Mouse (Mus musculus) MEL (cell line): ENCODE measurements at regions not wholly inside any gene's neighbourhood (a gene's known extent, or its start where the extent isn't known, plus 50 kb on each side); places are given as distances from the start of the nearest gene placed in this dataset.

Source experiments
- DNase-seq: peaks from one replicate; pipeline ENCODE4 v3.0.0; 2011; ENCODE audit warnings: low read depth, low spot score
- H3K27ac ChIP-seq: 2 replicates; pipeline ENCODE4 v1.5.1; 2012; ENCODE audit warnings: low read depth, mild to moderate bottlenecking, control low read depth, low read length, moderate library complexity; ENCODE audit not compliant: control insufficient read depth
- H3K27me3 ChIP-seq, 2 experiments: fragments of 150-350 bp in 1 of 2; sonication (generic) in 1 of 2; 2 replicates each; pipeline ENCODE4 v1.6.1; 2012; ENCODE audit warnings: low read length in 2 of 2, mild to moderate bottlenecking in 2 of 2, improper control_type of control experiment in 1 of 2, moderate library complexity in 1 of 2; ENCODE audit not compliant: insufficient read depth in 2 of 2, control insufficient read depth in 1 of 2
- H3K36me3 ChIP-seq, 2 experiments: 2 replicates each; pipeline ENCODE4 v1.6.1; 2012 to 2014; ENCODE audit warnings: low read length in 2 of 2, improper control_type of control experiment in 1 of 2, inconsistent platforms in 1 of 2, mild to moderate bottlenecking in 1 of 2; ENCODE audit not compliant: insufficient read depth in 2 of 2, control insufficient read depth in 1 of 2
- H3K4me1 ChIP-seq, 2 experiments: fragments of 150-350 bp in 1 of 2; sonication (generic) in 1 of 2; 2 replicates each; pipeline ENCODE4 v1.6.1; 2012; ENCODE audit warnings: low read length in 2 of 2, improper control_type of control experiment in 1 of 2, mild to moderate bottlenecking in 1 of 2; ENCODE audit not compliant: insufficient read depth in 2 of 2, control insufficient read depth in 1 of 2
- H3K4me3 ChIP-seq, 2 experiments: fragments of 150-350 bp in 1 of 2; sonication (generic) in 1 of 2; 2 replicates each; pipeline ENCODE4 v1.5.1; 2012; ENCODE audit warnings: low read depth in 2 of 2, low read length in 2 of 2, mild to moderate bottlenecking in 2 of 2, moderate library complexity in 2 of 2, control low read depth in 1 of 2, improper control_type of control experiment in 1 of 2; ENCODE audit not compliant: control insufficient read depth in 1 of 2, insufficient read depth in 1 of 2
- H3K79me2 ChIP-seq: 2 replicates; pipeline ENCODE4 v1.6.1; 2012; ENCODE audit warnings: mild to moderate bottlenecking, low read length, moderate library complexity; ENCODE audit not compliant: control insufficient read depth, poor library complexity, insufficient read depth
- H3K9ac ChIP-seq: 2 replicates; pipeline ENCODE4 v1.6.1; 2012; ENCODE audit warnings: low read depth, mild to moderate bottlenecking, control low read depth, low read length, moderate library complexity; ENCODE audit not compliant: control insufficient read depth, poor library complexity, severe bottlenecking
- H3K9me3 ChIP-seq: fragments of 150-350 bp; sonication (generic); replicated peaks from 2 replicates; pipeline ENCODE4 v1.6.1; 2012; ENCODE audit warnings: mild to moderate bottlenecking, low read length, improper control_type of control experiment, moderate library complexity; ENCODE audit not compliant: insufficient read depth
- CHD1 ChIP-seq: IDR thresholded peaks from 2 replicates; pipeline ENCODE4 v1.6.1; 2012; ENCODE audit warnings: low read depth, mild to moderate bottlenecking, inconsistent platforms, low read length, improper control_type of control experiment
- E2F4 ChIP-seq: IDR thresholded peaks from 2 replicates; pipeline ENCODE4 v1.6.1; 2011; ENCODE audit warnings: low read depth, low read length, improper control_type of control experiment, borderline replicate concordance
- ELF1 ChIP-seq: IDR thresholded peaks from 2 replicates; pipeline ENCODE4 v1.6.1; 2014; ENCODE audit warnings: low read depth, mild to moderate bottlenecking, inconsistent platforms, low read length, improper control_type of control experiment, moderate library complexity
- EP300 ChIP-seq, 2 experiments: IDR thresholded peaks; 2 replicates each; pipeline ENCODE4 v1.6.1; 2011; ENCODE audit warnings: improper control_type of control experiment in 2 of 2, low read length in 2 of 2, low read depth in 1 of 2, mild to moderate bottlenecking in 1 of 2
- ETS1 ChIP-seq: IDR thresholded peaks from 2 replicates; pipeline ENCODE4 v1.6.1; 2012; ENCODE audit warnings: low read depth, mild to moderate bottlenecking, inconsistent platforms, low read length, improper control_type of control experiment, moderate library complexity
- GATA1 ChIP-seq: IDR thresholded peaks from 2 replicates; pipeline ENCODE4 v1.6.1; 2011; ENCODE audit warnings: low read depth, low read length, improper control_type of control experiment
- JUND ChIP-seq: IDR thresholded peaks from 2 replicates; pipeline ENCODE4 v1.6.1; 2011; ENCODE audit warnings: low read depth, mild to moderate bottlenecking, improper control_type of control experiment, low read length
- KAT2A ChIP-seq: conservative IDR thresholded peaks from 2 replicates; pipeline ENCODE4 v1.6.1; 2012; ENCODE audit warnings: low read depth, low read length, improper control_type of control experiment, inconsistent platforms
- MAFK ChIP-seq: IDR thresholded peaks from 2 replicates; pipeline ENCODE4 v1.6.1; 2011; ENCODE audit warnings: low read depth, mild to moderate bottlenecking, low read length, improper control_type of control experiment, borderline replicate concordance
- MAX ChIP-seq: IDR thresholded peaks from 2 replicates; pipeline ENCODE4 v1.6.1; 2011; ENCODE audit warnings: low read length, improper control_type of control experiment
- MEF2A ChIP-seq: IDR thresholded peaks from 2 replicates; pipeline ENCODE4 v1.6.1; 2014; ENCODE audit warnings: low read depth, mild to moderate bottlenecking, inconsistent platforms, low read length, improper control_type of control experiment; ENCODE audit not compliant: poor library complexity, insufficient replicate concordance, severe bottlenecking; ENCODE audit errors: extremely low read depth
- MYC ChIP-seq: IDR thresholded peaks from 2 replicates; pipeline ENCODE4 v1.6.1; 2011; ENCODE audit warnings: low read depth, mild to moderate bottlenecking, low read length, improper control_type of control experiment, moderate library complexity
- POLR2AphosphoS2 ChIP-seq: IDR thresholded peaks from 2 replicates; pipeline ENCODE4 v1.6.1; 2011; ENCODE audit warnings: low read length, improper control_type of control experiment
- POLR2AphosphoS5 ChIP-seq: IDR thresholded peaks from 2 replicates; pipeline ENCODE4 v1.6.1; 2012; ENCODE audit warnings: low read depth, borderline replicate concordance, mild to moderate bottlenecking, inconsistent platforms, low read length, moderate library complexity, mixed read lengths
- RAD21 ChIP-seq: IDR thresholded peaks from 2 replicates; pipeline ENCODE4 v1.6.1; 2011; ENCODE audit warnings: mild to moderate bottlenecking, low read depth, low read length, improper control_type of control experiment
- SMC3 ChIP-seq: IDR thresholded peaks from 2 replicates; pipeline ENCODE4 v1.6.1; 2011; ENCODE audit warnings: low read depth, low read length, improper control_type of control experiment
- TBP ChIP-seq: IDR thresholded peaks from 2 replicates; pipeline ENCODE4 v1.8.0; 2011; ENCODE audit warnings: low read depth, low read length, improper control_type of control experiment
- TCF12 ChIP-seq: IDR thresholded peaks from 2 replicates; pipeline ENCODE4 v1.6.1; 2014; ENCODE audit warnings: low read depth, mild to moderate bottlenecking, inconsistent platforms, low read length, improper control_type of control experiment, moderate library complexity
- USF1 ChIP-seq: IDR thresholded peaks from 2 replicates; pipeline ENCODE4 v1.6.1; 2014; ENCODE audit warnings: low read depth, mild to moderate bottlenecking, inconsistent platforms, low read length, improper control_type of control experiment, moderate library complexity
- USF2 ChIP-seq, 2 experiments: IDR thresholded peaks; 2 replicates each; pipeline ENCODE4 v1.6.1; 2011 to 2012; ENCODE audit warnings: improper control_type of control experiment in 2 of 2, low read length in 2 of 2, borderline replicate concordance in 1 of 2, inconsistent platforms in 1 of 2, low read depth in 1 of 2, mild to moderate bottlenecking in 1 of 2; ENCODE audit not compliant: insufficient read depth in 1 of 2
- ZC3H11A ChIP-seq: IDR thresholded peaks from 2 replicates; pipeline ENCODE4 v1.6.1; 2012; ENCODE audit warnings: low read depth, mild to moderate bottlenecking, inconsistent platforms, low read length, improper control_type of control experiment
- ZKSCAN1 ChIP-seq: IDR thresholded peaks from 2 replicates; pipeline ENCODE4 v1.6.1; 2012; ENCODE audit warnings: low read depth, mild to moderate bottlenecking, inconsistent platforms, low read length, improper control_type of control experiment, moderate library complexity
- ZMIZ1 ChIP-seq: IDR thresholded peaks from 2 replicates; pipeline ENCODE4 v1.6.1; 2012; ENCODE audit warnings: low read depth, mild to moderate bottlenecking, inconsistent platforms, low read length, improper control_type of control experiment, moderate library complexity
- ZNF384 ChIP-seq: IDR thresholded peaks from 2 replicates; pipeline ENCODE4 v1.6.1; 2012; ENCODE audit warnings: low read depth, mild to moderate bottlenecking, inconsistent platforms, low read length, improper control_type of control experiment

- no peak overlapping the region for H3K9ac ChIP-seq
- no peak overlapping the region for H3K4me3 ChIP-seq
- H3K27ac ChIP-seq, result no peak overlapping the region
- no peaks in the 10 kb centered on the region for H3K4me1 ChIP-seq
- no peaks in the 10 kb centered on the region for H3K9me3 ChIP-seq
- H3K36me3 ChIP-seq, result no peaks in the 10 kb centered on the region
- H3K79me2 ChIP-seq, result no peaks in the 10 kb centered on the region
- no peak for TF ChIP-seq MAFK
- no peak for TF ChIP-seq JUND
- TF ChIP-seq E2F4, result no peak
- no peak for TF ChIP-seq ZNF384
- no peak for TF ChIP-seq USF1
- TF ChIP-seq USF2 (IDR thresholded peaks at IDR 0.05; ENCODE audit: borderline replicate concordance in 1 of 2, insufficient read depth in 1 of 2, low read depth in 1 of 2, low read length in 2 of 2), result no peak
- TF ChIP-seq SMC3, result no peak
- no peak for TF ChIP-seq TBP
- TF ChIP-seq POLR2AphosphoS2, result no peak
- no peak for TF ChIP-seq ZMIZ1
- no peak for TF ChIP-seq MYC
- TF ChIP-seq POLR2AphosphoS5, result no peak
- TF ChIP-seq ZKSCAN1, result no peak
- TF ChIP-seq ZC3H11A, result no peak
- TF ChIP-seq EP300 (IDR thresholded peaks at IDR 0.05; ENCODE audit: low read depth in 1 of 2, low read length in 2 of 2), result no peak
- no peaks in the 10 kb centered on the region for H3K27me3 ChIP-seq
- no peak for DNase-seq
Measured at GRCm38 (mm10) chr5:45111246-45111645, 311.8 kb upstream of the Ldb2 start.

- Histone ChIP-seq H3K79me2 (no peaks in the 10 kb centered on the region), H3K36me3 (no peaks in the 10 kb centered on the region), H3K9me3 (no peaks in the 10 kb centered on the region), H3K4me3 (no peak overlapping the region), H3K9ac (no peak overlapping the region), H3K27ac (no peak overlapping the region), H3K4me1 (no peaks in the 10 kb centered on the region), H3K27me3 (no peaks in the 10 kb centered on the region)
- no peak for DNase-seq
- TF ChIP-seq TBP (no peak), ELF1 (no peak), CHD1 (no peak), POLR2AphosphoS5 (no peak), EP300 (IDR thresholded peaks at IDR 0.05; ENCODE audit: low read depth in 1 of 2, low read length in 2 of 2) (no peak), ZNF384 (no peak), ZKSCAN1 (no peak), KAT2A (no peak), GATA1 (no peak), TCF12 (no peak), MEF2A (no peak), E2F4 (no peak), RAD21 (no peak), MAX (no peak), ETS1 (no peak), MAFK (no peak), JUND (no peak), USF1 (no peak)
Measured at GRCm38 (mm10) chr5:45110797-45111196, 311.3 kb upstream of the Ldb2 start.
